Mouse (Mus musculus) liver, postnatal 0 days (tissue): ENCODE results near the gene Aff3.

Experiments
- CTCF ChIP-seq: sonication (generic); IDR thresholded peaks from 2 replicates; pipeline ENCODE4 v1.5.1; 2016; ENCODE audit warnings: antibody characterized with exemption, low read depth
- EP300 ChIP-seq: IDR thresholded peaks from 2 replicates; pipeline ENCODE4 v1.6.1; 2016; ENCODE audit warnings: antibody characterized with exemption, low read depth, mild to moderate bottlenecking

DNA sequence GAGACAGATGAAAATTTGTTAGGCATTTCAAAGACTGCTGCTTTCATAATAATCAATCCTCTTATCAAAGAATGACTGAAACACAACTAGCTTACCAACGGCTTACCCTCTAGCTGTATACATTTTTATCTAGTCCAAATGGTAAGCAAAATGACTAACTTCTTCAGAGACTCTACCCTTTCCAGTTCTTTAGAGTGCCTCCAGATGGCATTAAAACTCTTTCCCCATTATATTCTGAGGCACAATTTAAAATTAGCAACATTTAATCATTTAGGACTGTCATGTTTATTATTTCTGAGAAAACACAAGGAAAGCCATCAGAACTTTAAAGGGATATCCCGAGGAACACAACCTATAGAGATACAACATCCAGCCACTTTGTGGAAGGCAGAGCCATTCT, 346.1 kb downstream of the Aff3 start:
- TF ChIP-seq CTCF (no peak), EP300 (no peak)
